Mouse (Mus musculus) fibroblast of lung, adult 2 months (primary cell): ENCODE data around the gene Sp140.
"Not testable (repeated sequence)": the region's sequence is repeated elsewhere in the genome, so short reads cannot be mapped to it uniquely, and the experiment has no call there.

Experiments
- DNase-seq: peaks from one replicate; pipeline ENCODE4 v3.0.0-alpha.2; 2011; ENCODE audit warnings: low read depth

Gene Sp140

GRCm38 (mm10) chr1:85649881-85650280, 49.7 kb downstream of the Sp140 start, which contains the start of gene Sp100:
Gene Sp100, plus strand, starts transcription at chr1:85649988.
- DNase-seq, result not testable (repeated sequence)

DNA sequence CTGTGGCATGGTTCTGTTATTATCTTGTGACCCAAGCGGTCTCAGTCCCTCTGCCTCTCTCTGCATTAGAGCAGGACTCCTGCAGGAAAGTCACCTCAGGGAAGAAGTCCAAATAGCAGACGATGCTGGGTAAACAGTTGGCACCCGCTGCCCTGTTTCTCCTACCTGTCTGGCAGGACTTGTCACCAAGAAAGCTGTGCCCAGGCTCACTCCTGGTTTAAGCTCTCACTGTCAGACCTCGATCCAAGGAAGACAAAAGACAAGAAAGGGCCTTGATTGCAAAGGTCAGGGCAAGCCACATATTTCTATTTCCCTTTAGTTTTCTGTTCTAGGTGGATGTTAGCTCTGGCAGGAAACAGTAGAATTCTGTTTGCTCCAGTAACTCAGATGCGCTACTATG, 50.3 kb downstream of the Sp140 start:
- DNase-seq, result not testable (repeated sequence)

GRCm38 (mm10) chr1:85651770-85652275, 51.6 kb downstream of the Sp140 start:
- DNase-seq, result not testable (repeated sequence)

GRCm38 (mm10) chr1:85657211-85657610, 57.0 kb downstream of the Sp140 start:
- not testable (repeated sequence) for DNase-seq

DNA sequence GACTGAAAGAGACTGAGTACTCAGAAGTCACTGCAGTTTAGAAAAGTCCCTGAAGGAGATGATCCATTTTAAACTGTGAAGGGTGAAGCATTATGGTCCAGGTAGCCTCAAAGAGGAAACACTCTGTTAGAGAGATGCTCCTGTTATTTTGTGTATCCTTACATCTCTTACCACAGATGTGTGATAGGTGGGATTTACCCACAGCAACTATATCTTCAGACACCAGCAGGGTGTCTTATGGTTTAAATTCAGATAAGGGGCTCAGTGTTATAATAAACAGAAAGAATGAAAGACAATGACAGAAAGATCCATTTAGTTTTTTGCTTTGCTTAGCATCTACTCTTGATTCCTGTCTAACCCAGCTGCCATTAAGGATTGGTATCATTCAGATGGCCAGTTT, 64.1 kb downstream of the Sp140 start:
- no peak for DNase-seq

DNA sequence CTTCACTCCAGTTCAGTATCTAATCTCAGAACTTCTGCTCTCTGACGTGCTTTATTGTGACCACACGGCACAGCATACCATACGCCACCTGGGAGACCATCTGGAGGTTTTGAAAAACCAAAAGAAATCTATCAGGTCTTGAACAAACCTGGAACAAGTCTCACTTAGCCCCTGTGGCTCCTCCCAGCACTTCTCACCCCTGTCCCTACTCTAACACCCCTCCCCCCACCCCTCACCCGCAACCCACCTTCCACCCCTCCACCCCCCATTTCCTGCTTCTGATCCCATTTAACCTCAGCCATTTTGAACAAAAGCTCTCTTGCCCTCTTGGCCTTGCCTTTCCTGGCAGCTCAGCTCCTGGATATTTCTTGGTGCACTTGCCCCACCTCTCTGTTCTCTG, 80.0 kb downstream of the Sp140 start:
- DNase-seq, result no peak

DNA sequence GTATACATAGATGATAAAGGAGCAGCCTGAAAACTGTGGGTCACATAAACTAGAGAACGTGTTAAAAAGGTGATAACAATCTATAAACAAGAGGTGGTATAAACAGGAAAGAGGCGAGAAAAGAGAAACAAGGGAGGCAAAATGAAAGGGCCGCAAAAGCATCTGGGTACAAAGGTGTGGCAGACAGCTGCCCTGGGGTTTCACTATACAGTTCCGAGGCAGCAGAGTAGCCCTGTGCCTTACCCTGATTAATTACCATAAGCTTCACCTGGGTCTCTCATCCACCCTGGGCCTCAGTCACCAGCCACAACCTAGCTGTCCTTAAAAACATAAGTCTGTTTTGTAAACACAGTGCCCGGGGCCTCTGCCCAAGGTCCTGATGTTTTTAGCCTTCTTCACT, 86.5 kb downstream of the Sp140 start:
- no peak for DNase-seq

DNA sequence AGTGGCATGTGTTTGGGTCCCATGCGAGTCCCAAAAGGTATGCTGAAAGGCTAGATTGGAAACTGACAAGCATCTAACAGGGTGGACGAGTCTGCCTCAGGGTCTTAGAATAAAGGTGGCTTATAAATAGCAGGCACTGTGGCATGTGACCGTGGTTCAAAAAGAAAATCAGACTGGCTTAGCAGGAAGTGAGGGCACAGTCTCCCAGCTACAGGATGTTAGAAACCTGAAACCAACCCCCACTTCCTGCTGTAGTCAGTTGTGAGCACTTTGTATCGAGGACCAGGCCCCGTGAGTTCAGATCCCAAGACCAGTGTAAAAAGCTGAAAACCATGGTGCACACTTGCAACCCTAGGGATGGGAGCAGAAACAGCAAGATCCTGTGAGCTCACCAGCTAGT, 87.2 kb downstream of the Sp140 start:
- DNase-seq, result no peak

GRCm38 (mm10) chr1:85690544-85690943, 90.4 kb downstream of the Sp140 start:
- no peak for DNase-seq

DNA sequence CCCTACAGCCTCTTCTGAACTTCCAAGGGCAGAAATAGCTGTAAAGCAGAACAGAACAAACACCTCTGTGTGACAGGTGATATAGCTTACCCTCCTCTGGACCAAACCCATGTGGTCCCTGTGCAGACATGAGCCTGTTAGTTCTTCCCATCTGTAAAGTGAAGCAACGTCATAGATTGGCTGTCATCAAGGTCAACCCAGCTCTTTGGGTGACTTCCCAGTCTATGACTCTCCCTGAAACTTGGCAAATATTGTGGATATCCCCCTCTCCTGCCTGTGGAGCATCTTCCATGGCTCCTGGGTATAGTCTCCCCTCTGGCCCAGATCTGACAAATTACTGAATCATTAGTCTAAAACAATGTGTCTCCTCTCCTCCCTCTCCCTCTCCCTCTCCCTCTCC, 92.1 kb downstream of the Sp140 start:
- DNase-seq, result no peak

GRCm38 (mm10) chr1:85693280-85693679, 93.1 kb downstream of the Sp140 start:
- DNase-seq, result no peak
